21 mouse cellular contexts compared by ENCODE assay signal in genomic region chr16:93041887-93042286, GRCm38 (mm10).
A peak's percentile ranks its signal among the peaks of the same experiment; 100 is the strongest.
DNase-seq lines count a peak whose midpoint lies in the region; ATAC-seq lines count a peak whose summit lies in the region.
"Had no signal": no experiment of that assay in that cellular context is flagged by ENCODE, and none has a peak within 500 bp of the region (broad histone marks: within the 10 kb centered on the region; RNA-seq: fewer than 3 reads in every experiment).

No protein-coding gene starts in this region.

- ATAC-seq in common myeloid progenitor, adult 5-6 weeks (replicated peaks; ENCODE audit: low read depth, poor library complexity, severe bottlenecking): peak; percentile 56; the same call in 1 of the 2 replicates
- ATAC-seq in megakaryocyte, adult 5-6 weeks (ENCODE audit: poor library complexity, severe bottlenecking): peak; percentile 78
- ATAC-seq in monocyte, adult 5-6 weeks (replicated peaks; ENCODE audit: insufficient number of reproducible peaks, low FRiP score, low TSS enrichment, poor library complexity, severe bottlenecking): 0 out of 2 replicates have a peak, but pooled peaks have one; percentile 43
- ATAC-seq: CD4-positive, CD25-positive, alpha-beta regulatory T cell, adult 4 months; forebrain, embryonic 13.5 days; forebrain, embryonic 15.5 days; forebrain, postnatal 0 days; Patski had no signal

- DNase-seq in testis, postnatal 10 days (ENCODE audit: low spot score): no peak
- no peak for DNase-seq in T-cell, adult 2 months (ENCODE audit: low spot score)
- DNase-seq in spleen, adult 18-20 months: no peak
- DNase-seq: adrenal gland, adult 2 months; adrenal gland, postnatal 10 days; adrenal gland, postnatal 25 days; B cell, adult 2 months; cerebellum, adult 11 months; cerebellum, adult 18-20 months; cerebellum, adult 8-10 months; cerebellum, adult 9-11 months; cerebellum, postnatal 14 days; cerebellum, postnatal 36 days; forebrain, postnatal 0 days had no signal
